Mouse (Mus musculus) midbrain, postnatal 0 days (tissue): ENCODE results near the gene Rps3. TPM values are rescaled to one million over a fixed set of nuclear protein-coding genes. Genes with fewer than 3 reads are reported as not detected.
A peak's percentile ranks its signal among the peaks of the same experiment; 100 is the strongest.

Experiments
- ATAC-seq: fragments of 200-750 bp; cut with Nextera tagmentation; 2 replicates; pipeline ENCODE4 v1.8.0; 2017; ENCODE audit warnings: moderate number of reproducible peaks, mild to moderate bottlenecking, moderate TSS enrichment, moderate library complexity; ENCODE audit not compliant: low FRiP score
- DNase-seq: peaks from one replicate; pipeline ENCODE4 v3.0.0-alpha.2; 2015; ENCODE audit warnings: low spot score
- H3K27ac ChIP-seq: fragments of 300-500 bp; sonication (generic); 2 replicates; pipeline ENCODE4 v1.5.1; 2014; ENCODE audit warnings: low read depth, mild to moderate bottlenecking, low read length, mixed read lengths
- H3K27me3 ChIP-seq: fragments of 300-500 bp; sonication (generic); 2 replicates; pipeline ENCODE4 v1.6.1; 2014; ENCODE audit warnings: low read length, control low read depth, mixed read lengths; ENCODE audit not compliant: insufficient read depth
- H3K36me3 ChIP-seq: fragments of 300-500 bp; sonication (generic); 2 replicates; pipeline ENCODE4 v1.6.1; 2014; ENCODE audit warnings: low read length, control low read depth, mixed read lengths; ENCODE audit not compliant: insufficient read depth
- H3K4me1 ChIP-seq: fragments of 300-500 bp; sonication (generic); 2 replicates; pipeline ENCODE4 v1.6.1; 2014; ENCODE audit warnings: mild to moderate bottlenecking, control low read depth, antibody characterized with exemption, low read length, mixed read lengths; ENCODE audit not compliant: insufficient read depth
- H3K4me2 ChIP-seq: fragments of 300-500 bp; sonication (generic); 2 replicates; pipeline ENCODE4 v1.6.1; 2014; ENCODE audit warnings: low read depth, mild to moderate bottlenecking, low read length, mixed read lengths; ENCODE audit not compliant: poor library complexity, severe bottlenecking
- H3K4me3 ChIP-seq: fragments of 300-500 bp; sonication (generic); 2 replicates; pipeline ENCODE4 v1.5.1; 2014; ENCODE audit warnings: low read depth, mild to moderate bottlenecking, low read length, moderate library complexity
- H3K9ac ChIP-seq: fragments of 300-500 bp; sonication (generic); replicated peaks from 2 replicates; pipeline ENCODE4 v1.6.1; 2014; ENCODE audit warnings: mild to moderate bottlenecking, low read length, moderate library complexity, mixed read lengths; ENCODE audit not compliant: poor library complexity, severe bottlenecking
- H3K9me3 ChIP-seq: fragments of 300-500 bp; sonication (generic); 2 replicates; pipeline ENCODE4 v1.6.1; 2016; ENCODE audit warnings: low read length, control low read depth
- CTCF ChIP-seq: IDR thresholded peaks from 2 replicates; pipeline ENCODE4 v1.5.1; 2016; ENCODE audit warnings: antibody characterized with exemption, mild to moderate bottlenecking
- WGBS: fragments of 180-500 bp; shearing (Covaris S2); extraction: QIAGEN DNeasy Blood & Tissue Kit; methylation state at CpG from one replicate; pipeline ENCODE4 v1.1.7; 2014; 5-methylcytosine and 5-hydroxymethylcytosine counted together
- polyA plus RNA-seq: library from polyadenylated mRNA; unstranded; fragments of >200 nt; fragmentation: Nextera tagmentation; extraction: Ambion mirVana; gene quantifications from 2 replicates; pipeline ENCODE4 v1.2.1, GENCODE M21; 2015
- total RNA-seq: library from RNA; depleted of rRNA; stranded (reverse); fragments of >200 nt; gene quantifications from 2 replicates; pipeline ENCODE4 v1.2.3, GENCODE M21; 2014; rRNA removed

Rps3 gene
- total RNA-seq (440 and 661 TPM in 2 replicates), polyA plus RNA-seq (440 and 453 TPM in 2 replicates)

DNA sequence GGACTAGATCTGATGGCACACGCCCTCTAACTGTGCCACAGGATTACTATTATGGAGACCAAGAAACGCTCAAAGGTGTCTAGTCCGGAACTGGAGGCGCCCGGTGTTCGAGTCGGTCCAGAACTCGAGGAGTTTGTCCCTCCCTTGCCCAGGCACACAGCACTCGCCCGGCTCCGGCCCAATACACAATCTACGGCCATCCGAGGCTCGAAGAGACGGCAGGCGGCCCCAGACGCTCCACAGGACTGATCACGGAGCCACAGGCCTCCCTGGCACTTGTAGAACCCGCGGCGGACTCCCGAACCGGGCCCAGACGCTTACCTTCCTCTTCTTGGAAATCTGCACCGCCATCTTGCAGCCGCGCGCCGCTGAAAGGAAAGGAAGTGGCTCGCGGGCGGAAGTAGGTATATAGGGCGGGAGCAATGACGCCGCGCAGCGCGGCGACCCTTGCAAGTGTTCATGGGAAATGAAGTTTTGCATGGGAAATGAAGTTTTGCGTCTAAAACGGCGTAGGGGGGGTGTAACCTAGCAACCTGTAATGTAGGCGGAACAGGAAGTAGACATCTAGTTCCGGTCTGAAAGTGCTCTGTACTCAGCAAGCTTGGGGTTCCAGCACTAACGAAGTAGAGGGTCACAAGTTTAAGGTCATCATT lies at the start of gene Rps3:
TSS of gene Rps3 (minus strand) at position 468 of the 653 bp plus-strand sequence.
- no peaks in the 10 kb centered on the region for H3K9me3 ChIP-seq
- no peak for TF ChIP-seq CTCF
- H3K9ac ChIP-seq: peak within 1 kb of the TSS; percentile 78
- peaks cover 36% of the 10 kb centered on the region for H3K36me3 ChIP-seq
- peak; percentile 99 for DNase-seq
- ATAC-seq: peak; percentile 96
- WGBS: under 1% methylated on average over 44 of the region's 45 CpGs
- H3K4me2 ChIP-seq: peak within 1 kb of the TSS; percentile 91
- H3K4me1 ChIP-seq: peaks cover 7% of the 10 kb centered on the region
- H3K4me3 ChIP-seq: peak within 1 kb of the TSS; percentile 58
- H3K27ac ChIP-seq: peak within 1 kb of the TSS; percentile 88
- no peaks in the 10 kb centered on the region; the same call in 1 of the 2 replicates for H3K27me3 ChIP-seq

DNA sequence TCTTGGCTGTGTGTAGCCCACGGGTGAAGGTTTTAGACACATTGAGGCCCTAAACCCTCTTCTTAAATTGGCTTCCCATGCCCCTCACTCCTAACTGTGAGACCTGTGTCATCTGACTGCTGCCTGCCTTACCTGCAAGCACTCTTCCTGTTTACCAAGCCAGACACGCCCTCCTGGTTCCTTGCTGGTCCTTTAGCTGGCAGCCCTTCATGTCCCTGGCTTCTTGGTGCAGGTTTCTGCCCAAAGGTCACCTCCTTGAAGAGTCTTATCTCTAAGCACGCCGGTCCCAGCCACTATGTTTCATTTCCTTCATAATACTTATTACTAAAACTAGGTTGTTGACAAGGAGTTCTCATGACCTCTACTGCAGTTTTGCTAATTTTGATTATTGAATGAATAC lies 49.0 kb upstream of the Rps3 start:
- Histone ChIP-seq H3K27me3 (no peaks in the 10 kb centered on the region), H3K4me2 (no peak overlapping the region), H3K4me1 (peaks cover 12% of the 10 kb centered on the region), H3K4me3 (no peak overlapping the region), H3K9ac (no peak overlapping the region), H3K9me3 (no peaks in the 10 kb centered on the region), H3K27ac (no peak overlapping the region), H3K36me3 (no peaks in the 10 kb centered on the region)
- no peak for DNase-seq
- no peak for TF ChIP-seq CTCF
- ATAC-seq: no peak
- 89% methylated on average over 4 of the region's 4 CpGs for WGBS

DNA sequence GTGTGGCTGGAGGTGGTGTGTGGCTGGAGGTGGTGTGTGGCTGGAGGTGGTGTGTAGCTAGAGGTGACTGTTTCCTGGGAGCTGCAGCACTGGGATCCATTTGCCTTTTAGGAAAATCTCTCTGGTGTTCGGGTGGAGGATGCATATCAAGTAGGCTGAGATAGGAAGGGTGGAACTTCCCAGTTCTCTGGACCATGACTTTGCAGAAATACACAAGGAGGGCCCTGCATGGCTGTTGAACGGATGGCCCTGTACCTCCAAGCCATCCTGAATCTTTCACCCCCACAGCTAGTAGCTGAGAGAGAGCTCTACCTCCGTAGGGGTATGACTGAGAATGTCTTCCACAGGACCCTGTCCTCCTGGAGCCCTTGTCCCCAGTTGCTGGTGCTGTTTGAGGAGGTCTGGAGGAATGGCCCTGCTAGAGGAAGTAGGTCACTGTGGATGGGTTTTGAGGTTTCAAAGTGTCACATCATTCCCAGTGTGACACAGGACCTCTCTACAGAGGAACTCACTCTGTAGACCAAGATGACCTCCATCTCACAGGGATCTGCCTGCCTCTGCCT lies 48.0 kb upstream of the Rps3 start:
- no peak overlapping the region for H3K9ac ChIP-seq
- WGBS: 68% methylated on average over 3 of the region's 3 CpGs
- no peak for DNase-seq

DNA sequence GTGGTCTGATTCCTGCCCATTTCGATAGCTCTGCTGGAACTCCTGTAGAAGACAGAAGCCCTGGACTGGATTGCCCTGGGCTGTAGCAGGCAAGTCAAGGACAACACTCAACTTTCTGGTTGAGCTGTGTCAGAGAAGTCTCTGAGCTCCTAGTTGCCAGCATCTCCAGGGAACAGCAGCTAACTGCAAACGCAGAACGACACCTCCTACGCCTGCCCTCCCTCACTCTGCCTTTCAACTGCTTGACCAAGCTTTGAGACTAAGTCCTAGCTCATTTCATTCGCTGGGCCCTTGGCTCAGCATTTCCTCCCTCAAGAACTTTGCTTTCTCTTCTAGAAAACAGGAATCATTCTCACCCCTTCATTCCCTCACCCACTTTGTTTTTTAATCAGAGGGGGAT lies 45.9 kb upstream of the Rps3 start:
- Histone ChIP-seq H3K9me3 (no peaks in the 10 kb centered on the region), H3K27ac (no peak overlapping the region), H3K27me3 (no peaks in the 10 kb centered on the region), H3K4me1 (0 out of 2 replicates have a peak, but pooled peaks cover 2% of the 10 kb centered on the region), H3K4me3 (no peak overlapping the region), H3K36me3 (no peaks in the 10 kb centered on the region), H3K9ac (no peak overlapping the region), H3K4me2 (no peak overlapping the region)
- DNase-seq: no peak
- TF ChIP-seq CTCF: no peak
- no peak for ATAC-seq
- WGBS: 44% methylated on average over 5 of the region's 5 CpGs

More for the DNA sequence above, 48.0 kb upstream of the Rps3 start:
- H3K27me3 ChIP-seq: no peaks in the 10 kb centered on the region
- H3K9me3 ChIP-seq: no peaks in the 10 kb centered on the region
- ATAC-seq: no peak
- H3K4me1 ChIP-seq: 0 out of 2 replicates have a peak, but pooled peaks cover 2% of the 10 kb centered on the region
- no peaks in the 10 kb centered on the region for H3K36me3 ChIP-seq
- TF ChIP-seq CTCF: no peak
- no peak overlapping the region for H3K4me3 ChIP-seq
- H3K27ac ChIP-seq: no peak overlapping the region
- no peak overlapping the region for H3K4me2 ChIP-seq

DNA sequence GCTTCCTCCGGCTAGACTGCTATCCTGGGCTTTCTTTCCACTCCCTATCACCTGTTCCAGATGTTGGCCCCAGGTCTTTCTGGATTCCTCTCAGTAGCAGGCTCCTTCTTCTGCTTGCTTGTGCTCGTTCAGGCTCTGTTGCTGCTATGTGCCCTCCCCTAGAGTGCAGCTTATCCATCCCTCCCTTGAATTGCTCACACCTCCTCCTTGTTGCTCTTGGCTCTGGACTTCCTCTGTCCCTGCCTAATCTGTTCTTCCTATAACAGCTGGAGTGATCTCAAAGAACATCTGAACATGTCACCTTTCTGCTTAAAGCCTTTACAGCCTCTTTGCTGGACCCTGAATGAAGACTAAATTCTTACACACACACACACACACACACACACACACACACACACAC lies 45.0 kb upstream of the Rps3 start:
- WGBS: 61% methylated on average over 2 of the region's 2 CpGs

DNA sequence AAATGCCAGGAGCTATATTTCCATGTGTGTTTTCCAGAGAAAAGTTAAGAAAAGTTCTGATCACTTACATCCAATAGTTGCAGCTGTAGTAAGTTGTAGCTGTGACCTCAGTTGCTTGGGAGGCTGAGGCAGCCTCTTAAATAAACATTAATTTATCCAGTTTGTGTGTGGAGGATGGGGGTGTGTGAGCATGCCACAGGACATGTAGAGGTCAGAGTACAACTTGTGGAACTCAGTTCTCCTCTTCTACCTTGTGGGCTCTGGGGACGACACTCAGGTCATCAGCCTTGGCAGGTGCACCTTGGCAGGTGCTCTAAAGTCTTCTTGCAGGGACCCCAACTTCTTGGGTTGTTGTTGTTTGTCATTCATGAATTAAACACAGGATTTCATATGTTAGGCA lies 40.3 kb upstream of the Rps3 start:
- Histone ChIP-seq H3K4me1 (no peaks in the 10 kb centered on the region), H3K4me3 (no peak overlapping the region), H3K9me3 (no peaks in the 10 kb centered on the region), H3K36me3 (no peaks in the 10 kb centered on the region), H3K27me3 (no peaks in the 10 kb centered on the region), H3K27ac (no peak overlapping the region), H3K9ac (no peak overlapping the region), H3K4me2 (no peak overlapping the region)
- TF ChIP-seq CTCF: no peak
- 92% methylated on average over 1 of the region's 1 CpGs for WGBS
- no peak for ATAC-seq
- DNase-seq: no peak

More for the DNA sequence above, 45.0 kb upstream of the Rps3 start:
- ATAC-seq (no peak), DNase-seq (no peak)
- H3K9ac ChIP-seq: no peak overlapping the region
- no peak for TF ChIP-seq CTCF
- no peaks in the 10 kb centered on the region for H3K27me3 ChIP-seq
- no peaks in the 10 kb centered on the region for H3K9me3 ChIP-seq
- no peak overlapping the region for H3K4me3 ChIP-seq
- H3K36me3 ChIP-seq: no peaks in the 10 kb centered on the region
- H3K4me2 ChIP-seq: no peak overlapping the region
- no peak overlapping the region for H3K27ac ChIP-seq
- no peaks in the 10 kb centered on the region for H3K4me1 ChIP-seq
